Mouse (Mus musculus): ENCODE measurements around the gene Pnldc1. TPM values are rescaled to one million over a fixed set of nuclear protein-coding genes. Genes with fewer than 3 reads are reported as not detected.
"Not testable (repeated sequence)": the region's sequence is repeated elsewhere in the genome, so short reads cannot be mapped to it uniquely, and the experiment has no call there.

Pnldc1 gene
- total RNA-seq, 1 experiment from 2014 or later = 2.6 TPM

DNA sequence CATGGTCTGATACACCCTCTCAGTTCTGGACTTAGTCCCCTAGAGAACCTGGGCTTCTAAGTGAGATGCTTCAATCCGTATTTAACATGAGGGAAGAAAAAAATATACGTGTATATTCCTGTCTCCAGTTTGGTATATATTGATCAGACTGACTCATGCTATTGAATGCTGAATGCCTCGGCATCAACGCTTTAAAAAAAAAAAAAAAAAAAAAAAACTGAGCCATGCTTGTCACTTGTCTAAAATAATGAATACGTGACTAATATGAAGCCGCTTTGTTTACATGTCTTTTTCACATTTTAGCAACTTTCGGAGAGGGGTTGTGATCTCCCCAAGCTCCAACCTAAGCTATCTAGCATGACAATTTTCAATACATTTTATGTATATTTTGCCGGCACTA is 361 bp upstream of the Pnldc1 start:
- no peak for DNase-seq

DNA sequence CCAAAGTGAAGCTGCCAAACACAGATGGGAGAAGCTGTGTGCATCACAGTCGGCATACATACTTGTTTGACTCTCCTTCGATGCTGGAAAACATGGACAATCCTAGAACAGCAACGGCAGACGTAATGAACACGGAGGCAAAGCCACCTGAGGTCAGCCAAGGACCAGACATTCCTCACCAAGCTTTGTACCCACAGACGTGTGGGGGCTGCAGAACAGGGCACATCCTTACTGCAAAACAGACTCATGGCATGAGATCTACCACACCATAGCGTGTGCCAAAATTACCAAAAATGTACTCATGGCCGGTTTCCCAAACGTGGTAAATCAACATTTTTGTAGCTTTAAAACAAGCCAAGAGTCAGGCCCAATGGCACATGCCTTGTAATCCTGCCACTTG is 3.6 kb downstream of the Pnldc1 start:
- no peak for DNase-seq

DNA sequence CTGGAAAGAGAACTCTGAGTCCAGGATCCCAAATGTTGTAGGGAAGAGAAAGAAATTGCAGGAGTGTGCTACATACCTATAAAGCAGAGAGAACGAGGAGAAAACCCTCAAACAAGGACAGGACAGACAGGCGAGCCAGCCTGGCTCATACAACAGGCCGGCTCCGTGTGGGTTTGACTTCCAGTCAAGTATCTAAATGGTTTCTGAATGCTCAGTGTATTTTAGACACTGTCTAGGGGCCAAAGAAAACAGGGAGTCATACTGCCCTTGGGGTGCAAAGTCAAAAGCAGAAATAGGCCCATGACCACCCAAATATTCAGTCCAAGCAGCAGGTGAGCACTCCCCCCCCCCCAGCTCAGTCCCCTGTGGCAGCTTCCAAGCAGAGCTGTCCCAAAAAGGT is 4.2 kb downstream of the Pnldc1 start:
- no peak for DNase-seq

DNA sequence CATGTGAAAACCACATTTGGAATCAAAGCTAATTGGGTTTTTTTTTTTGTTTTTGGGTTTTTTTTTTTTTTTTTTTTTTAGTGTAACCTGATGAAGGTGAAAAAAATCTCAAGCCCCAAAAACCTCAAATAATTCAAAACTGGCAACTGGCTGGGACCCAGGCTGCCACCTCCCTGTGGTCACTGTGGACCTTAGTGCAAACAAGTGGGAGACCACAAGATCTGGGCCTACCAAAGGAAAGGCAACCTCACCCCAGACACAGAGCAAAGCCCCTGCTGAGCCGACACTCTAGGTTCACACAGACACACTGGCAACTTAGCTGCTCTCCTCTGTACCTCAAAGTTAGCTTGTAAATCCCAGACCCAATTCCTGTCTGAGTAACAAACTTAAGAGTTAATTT is 5.7 kb downstream of the Pnldc1 start:
- no peak for DNase-seq

DNA sequence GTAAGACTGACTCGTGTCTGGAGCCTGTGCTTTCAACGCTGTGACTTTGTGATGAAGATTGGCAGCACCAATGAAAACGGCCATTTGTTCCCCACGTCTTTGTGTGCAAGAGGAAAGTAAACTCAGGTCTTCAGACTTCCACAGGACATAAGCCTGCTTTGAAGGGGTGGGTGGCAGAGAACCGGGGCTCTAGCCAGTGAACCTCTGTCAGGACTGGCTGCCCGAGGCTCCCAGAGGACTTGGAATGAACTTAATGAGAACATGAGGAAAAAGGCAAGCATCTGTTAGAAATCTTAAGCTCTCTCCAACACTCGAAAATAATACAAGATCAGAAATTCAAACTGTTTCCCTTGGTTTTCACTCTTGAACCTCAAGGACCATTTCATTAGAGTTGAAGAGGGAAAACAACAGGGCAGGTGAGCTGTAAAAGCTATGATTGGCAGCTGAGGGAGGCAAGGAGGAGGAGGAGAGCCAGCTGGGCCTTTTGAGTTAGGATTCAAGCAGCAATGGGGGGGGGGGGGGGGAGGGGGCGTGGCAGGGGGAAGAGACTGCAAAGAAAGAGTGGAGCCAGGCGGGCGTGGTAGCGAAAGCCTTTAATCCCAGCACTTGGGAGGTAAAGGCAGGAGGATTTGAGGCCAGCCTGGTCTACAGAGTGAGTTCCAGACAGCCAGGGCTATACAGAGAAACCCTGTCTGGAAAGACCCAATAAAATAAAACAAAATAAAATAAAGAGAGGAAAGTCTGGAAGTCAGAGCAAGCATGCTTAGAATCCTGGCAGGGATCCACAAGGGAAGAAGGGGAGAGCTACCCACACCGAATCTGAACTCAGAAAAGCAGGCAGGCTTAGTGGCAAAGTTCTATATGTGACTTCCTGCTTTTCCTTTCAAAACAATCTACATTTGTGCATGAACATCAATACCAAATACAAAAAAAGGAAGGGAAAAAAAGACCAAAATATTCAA is 6.4 kb downstream of the Pnldc1 start:
- DNase-seq = no peak

DNA sequence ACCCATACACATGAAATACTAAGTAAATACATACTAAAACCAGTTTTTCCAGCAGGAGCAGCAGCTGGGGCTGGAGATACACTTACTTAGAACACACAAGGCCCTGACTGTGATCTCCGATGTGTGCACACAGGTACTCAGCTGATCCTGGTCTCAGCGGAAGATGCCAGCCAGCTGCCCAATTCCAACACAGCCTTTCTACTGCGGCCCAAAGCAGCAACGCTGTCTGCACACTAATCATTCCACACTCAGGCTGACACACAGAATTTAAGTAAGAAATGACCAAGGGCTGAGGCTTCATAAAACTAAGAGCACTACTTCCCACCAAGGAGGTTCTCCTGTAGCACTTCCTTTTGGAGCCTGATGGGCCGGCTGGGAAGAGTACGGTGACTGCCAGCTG is 7.7 kb downstream of the Pnldc1 start:
- DNase-seq = no peak

DNA sequence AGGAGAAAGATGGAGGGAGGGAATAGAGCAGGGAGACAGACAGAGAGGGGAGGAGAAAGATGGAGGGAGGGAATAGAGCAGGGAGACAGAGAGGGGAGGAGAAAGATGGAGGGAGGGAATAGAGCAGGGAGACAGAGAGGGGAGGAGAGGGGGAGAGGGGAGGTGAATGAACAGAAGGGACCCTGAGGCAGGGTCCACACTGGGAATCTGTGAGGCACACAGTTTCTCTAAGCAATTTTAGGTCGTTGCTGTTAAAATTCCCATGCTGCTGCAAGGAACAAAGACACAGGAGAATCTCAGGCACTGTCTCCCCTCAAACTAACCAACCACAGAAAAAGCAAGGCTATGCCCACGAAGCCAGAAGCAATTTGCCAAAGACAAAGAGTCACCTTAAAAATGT is 11.4 kb downstream of the Pnldc1 start:
- DNase-seq = not testable (repeated sequence)

DNA sequence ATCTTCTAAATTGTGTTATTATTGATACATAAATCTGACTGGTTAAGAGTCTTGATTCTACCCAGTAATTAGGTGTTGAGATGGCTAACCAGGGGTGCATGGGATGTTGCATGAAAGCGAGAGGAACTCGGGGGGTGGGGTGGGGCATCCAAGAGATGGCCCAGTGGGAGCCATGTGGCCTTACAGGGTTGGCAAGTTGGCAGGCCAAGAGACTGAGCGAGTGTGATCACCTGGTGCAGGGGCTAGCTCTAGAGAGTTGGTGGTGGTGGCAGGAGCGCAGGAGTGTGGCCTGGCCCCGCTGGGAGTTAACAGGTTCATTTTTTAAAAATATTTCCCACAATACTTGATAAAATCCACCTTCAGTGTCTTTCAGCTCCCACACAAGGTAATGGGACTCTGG is 12.4 kb downstream of the Pnldc1 start:
- DNase-seq = no peak

DNA sequence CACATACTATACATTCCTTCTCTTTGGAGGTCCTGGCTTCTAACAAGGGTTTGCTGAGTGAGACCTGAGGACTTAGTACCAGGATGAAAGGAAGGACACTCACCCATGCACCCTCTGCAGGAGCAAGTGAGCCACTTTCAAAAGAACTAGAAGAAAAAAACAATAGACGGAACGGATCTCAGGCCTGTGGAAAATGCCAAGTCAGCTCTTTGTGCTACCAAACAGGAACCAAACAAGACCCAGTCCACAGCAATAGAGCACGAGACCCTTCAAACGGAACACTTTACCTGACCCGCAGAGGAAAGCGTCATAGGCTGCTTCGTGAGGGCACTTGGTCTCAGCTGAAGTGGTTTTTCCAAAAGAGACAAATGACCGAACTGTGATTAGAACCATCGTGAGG is 18.0 kb downstream of the Pnldc1 start:
- no peak for DNase-seq

DNA sequence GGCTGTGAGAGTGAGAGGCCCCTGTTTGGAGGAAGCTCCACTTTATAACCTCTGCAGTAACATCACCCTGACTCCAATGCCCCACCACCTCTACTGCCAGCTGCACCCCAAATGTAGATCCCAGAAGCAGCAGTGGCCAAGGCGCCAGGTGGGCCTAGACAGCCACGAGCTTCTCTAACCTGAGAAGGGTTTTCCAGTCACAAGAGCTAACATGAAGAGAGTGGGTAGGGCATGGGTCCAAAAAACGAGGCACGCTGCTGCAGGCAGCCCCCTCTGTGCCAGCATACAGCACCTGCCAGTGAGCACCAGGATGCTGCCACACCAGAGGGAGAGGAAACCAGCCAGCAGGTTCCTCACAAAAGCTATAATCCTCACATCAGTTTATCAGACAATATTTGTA is 19.0 kb downstream of the Pnldc1 start:
- DNase-seq = no peak

DNA sequence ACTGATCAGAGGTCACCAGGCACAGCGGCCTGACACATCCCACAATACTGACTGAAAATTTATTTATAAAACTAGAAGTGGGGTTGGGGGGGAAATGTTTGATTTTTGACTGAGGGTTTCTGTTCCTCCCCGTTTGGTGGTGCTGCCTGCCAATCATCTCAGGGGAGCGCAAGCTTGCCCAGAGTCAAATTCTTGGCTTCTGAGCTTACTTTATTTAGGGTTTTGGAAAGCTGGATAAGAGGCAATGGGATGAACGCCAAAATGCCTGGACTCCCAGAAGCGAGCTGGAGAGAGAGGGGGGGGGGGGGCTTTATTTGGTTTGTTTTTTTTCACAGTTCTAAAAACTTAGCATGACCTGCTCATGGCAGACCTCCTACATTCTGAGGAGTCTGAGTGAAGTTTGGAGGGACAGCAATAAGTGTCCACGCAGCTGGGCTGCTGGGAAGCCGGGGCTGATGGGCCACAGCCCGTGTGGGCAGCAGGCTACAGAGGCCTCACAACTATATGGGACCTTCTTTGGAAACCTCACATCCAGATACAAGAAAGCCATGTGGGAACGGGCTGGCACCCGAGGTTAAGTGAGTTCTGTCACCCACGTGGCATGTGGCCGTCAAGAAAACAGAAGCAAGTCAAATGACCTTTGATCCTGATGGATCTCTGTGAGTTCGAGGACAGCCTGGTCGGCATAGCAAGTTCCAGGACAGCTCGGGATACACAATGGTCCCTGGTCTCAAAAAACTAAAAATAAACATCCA is 22.8 kb downstream of the Pnldc1 start:
- DNase-seq = peak; percentile 17

DNA sequence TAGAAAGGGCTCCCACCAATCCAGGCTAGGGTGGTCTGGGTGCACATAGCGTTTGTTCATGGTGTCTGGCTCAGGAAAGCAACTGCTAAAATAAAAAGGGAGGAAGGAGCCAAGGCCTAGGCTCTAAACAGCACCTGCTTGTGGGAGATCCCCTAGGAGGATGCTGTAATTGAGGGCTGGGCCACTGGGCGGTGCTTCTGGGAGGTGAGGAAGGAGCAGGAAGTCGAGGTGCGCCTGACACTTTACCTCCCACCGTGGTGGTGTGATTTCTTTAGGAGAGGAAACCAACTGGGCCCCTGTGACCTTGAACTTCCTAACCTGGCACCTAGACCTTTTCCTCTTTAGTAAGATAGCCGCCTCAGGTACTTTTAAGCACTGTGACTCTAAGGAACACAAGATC is 23.4 kb downstream of the Pnldc1 start:
- DNase-seq = no peak

DNA sequence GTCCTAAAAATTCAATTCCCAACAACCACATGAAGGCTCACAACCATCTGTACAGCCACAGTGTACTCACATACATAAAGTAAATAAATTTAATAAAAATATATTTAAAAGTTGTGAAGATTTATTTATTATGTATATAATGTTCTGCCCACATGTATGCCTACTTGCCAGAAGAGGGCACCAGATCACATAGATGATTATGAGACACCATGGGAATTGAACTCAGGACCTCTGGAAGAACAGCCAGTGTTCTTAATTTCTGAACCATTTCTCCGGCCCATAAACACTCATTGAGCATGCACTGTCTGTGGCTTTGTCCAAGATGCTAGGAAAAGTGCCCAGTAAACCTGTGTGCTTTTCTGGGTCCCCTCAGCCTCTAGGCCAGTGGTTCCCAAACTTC is 28.8 kb downstream of the Pnldc1 start:
- no peak for DNase-seq

DNA sequence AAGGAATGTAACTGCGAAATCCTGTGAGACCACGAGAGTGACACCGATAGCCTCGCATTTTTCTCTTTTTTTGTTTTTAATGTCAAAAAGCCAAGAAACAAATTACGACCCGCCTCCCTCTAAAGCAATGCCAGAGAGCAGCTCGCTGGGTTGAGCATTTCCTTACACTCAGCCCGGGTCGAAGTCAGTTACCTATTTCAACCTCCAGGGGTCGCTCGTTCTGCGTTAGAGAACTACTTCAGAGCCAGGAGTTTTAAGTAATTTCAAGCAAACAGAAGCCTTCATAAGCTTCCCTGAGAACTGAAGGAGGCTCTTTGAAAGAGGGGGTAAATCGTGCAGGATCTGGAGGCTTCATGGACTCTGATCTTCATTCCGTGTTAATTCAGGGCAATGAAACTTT is 29.9 kb downstream of the Pnldc1 start:
- DNase-seq = peak; percentile 86

DNA sequence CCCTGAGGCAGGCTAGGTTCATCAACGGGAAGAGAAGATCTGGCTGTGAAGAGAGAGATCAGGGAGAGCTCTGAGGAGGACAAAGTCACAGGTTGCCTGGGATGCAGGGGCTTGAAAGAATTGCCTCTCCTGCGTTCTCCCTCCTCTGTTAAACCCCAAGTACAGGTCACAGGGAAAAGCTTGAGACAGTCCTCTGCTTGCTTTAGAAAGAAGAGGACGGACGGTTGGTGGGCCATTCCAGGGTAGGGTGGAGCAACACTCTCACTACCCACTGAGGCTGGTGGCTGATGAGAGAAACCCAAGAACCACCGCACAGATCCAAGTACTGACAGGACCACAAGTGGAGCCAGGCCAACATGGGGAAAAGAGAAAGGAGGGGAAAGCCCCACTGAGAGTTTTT is 34.3 kb downstream of the Pnldc1 start, which contains the start of gene Mrgprh:
Gene Mrgprh, plus strand, starts transcription at position 301 of the 400 bp plus-strand sequence.
- no peak for DNase-seq

DNA sequence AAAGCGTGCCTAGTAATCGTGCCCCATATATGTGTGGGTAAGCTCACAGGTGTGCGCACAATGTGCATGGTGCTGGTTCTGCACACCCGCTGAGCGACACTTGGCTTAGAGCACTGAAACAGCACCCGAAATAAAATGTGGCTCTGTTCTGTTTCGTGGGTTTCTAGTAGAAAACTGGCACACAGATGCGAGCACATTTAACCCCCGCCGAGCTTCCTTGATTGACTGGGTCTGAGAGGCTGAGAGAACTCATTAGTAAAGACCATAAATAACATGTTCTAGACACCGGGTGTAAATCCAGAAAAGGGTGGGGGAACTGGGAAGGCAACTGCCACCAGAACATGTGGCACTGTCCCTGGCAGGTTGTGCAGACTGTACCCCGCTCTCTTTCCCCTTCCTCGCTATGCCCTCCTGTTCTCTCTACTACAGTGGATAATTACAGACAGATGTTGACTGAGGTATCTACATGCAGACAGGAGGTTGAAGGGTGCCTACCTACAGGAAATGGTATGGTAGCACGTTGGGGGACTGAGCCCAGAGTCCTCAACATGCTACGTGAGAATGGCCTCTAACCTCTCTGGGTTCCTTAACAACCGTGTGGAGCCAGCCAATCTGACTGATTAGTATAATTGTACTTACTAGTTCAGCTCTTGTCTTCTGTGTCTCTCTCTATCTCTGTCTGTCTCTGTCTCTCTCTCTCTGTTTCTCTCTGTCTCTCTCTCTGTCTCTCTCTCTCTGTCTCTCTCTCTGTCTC is 37.6 kb downstream of the Pnldc1 start:
- no peak for DNase-seq

DNA sequence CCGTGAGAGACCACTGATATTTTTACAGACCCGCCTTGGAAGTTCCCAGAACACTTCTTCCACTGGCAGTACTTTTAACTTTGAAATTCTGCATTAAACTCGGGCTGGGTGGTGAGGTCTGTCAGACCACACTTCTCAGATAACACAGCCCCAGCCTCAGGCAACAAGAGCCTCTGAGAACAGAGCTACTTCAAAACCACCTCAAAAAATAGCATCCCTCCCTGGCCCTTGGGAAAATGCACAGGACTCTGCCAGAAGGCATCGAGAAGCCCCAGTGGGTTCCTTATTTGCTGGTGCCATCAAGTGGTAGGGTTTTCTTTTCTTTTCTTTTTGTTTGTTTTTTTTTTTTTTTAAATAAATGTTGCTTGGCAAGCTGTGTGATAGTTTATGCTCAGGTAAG is 41.4 kb downstream of the Pnldc1 start:
- DNase-seq = no peak

DNA sequence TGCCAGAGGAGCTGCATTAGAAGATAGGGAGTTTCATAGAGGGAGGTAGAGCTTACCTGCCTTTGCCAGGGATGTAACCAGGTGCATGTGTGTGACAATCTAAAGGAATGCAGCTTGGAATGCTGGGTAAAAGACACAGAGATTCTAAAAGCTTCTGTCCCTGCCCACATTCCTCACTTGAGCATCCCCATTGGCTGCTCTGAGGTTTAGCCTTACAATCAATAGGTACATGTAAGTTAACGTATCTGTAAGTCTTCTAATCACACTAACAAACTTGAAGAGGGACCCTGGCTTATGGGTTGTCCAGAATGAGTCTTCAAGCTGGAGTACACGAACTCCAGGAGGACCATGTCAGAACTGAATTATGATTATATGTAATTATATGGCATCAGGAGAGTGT is 42.0 kb downstream of the Pnldc1 start, which contains the start of gene Mas1:
Gene Mas1, minus strand, starts transcription at position 101 of the 400 bp plus-strand sequence.
- DNase-seq = no peak

DNA sequence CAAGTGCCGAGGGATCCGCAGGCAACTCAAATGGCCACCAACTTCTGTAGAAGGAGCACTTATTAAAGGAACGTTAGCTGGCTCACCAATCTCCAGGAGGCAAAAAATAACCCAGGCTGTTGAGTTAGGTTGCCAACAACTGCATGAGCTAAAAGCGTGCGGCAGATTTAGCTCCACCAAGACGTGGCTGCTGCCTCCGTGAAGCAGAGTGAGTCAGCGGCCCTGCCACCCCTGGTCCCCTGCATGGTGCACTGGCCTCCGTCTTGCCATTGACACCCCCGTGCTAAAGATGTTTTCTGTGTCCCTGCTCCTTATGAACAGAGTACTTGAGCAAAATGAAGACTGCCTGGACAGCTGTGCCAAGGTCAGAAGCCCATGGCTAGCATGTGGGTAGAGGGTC is 43.2 kb downstream of the Pnldc1 start:
- DNase-seq = no peak

DNA sequence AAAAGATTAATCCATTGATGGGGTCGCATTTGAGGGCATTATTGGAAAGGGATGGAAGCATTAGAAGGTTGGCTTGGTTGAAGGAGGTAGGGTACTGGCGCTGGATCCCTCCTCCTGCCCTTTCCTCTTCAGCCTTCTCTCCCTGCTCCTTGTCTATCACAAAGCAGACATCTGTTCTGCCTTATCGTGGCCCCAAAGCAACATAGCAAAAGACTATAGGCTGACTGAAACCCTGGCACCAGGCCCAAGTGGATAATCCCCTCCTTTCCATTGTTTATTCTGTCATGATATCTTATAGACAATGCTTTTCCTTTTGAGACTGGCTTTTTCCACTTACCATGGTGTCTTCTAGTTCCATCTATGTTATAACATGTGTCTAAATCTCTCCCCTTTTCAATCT is 44.6 kb downstream of the Pnldc1 start:
- no peak for DNase-seq

DNA sequence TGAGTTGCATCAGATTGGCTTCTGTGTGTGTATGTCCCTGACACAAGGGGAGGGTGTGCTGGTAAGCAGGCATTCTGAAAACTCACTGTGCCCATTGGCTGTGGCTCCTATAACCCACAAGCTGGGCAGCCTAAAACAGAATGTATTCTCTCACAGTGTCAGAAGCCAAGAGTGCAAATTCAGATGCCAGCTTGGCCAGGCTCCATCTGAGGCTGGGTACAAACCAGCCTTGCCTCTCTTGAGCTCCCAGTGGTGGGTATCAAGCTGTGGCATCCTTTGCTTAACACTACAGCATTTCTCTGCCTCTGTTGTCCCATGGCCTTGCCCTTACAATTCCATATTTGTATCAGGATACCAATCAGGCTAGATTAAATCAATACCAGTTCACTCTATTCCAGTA is 45.9 kb downstream of the Pnldc1 start:
- no peak for DNase-seq

DNA sequence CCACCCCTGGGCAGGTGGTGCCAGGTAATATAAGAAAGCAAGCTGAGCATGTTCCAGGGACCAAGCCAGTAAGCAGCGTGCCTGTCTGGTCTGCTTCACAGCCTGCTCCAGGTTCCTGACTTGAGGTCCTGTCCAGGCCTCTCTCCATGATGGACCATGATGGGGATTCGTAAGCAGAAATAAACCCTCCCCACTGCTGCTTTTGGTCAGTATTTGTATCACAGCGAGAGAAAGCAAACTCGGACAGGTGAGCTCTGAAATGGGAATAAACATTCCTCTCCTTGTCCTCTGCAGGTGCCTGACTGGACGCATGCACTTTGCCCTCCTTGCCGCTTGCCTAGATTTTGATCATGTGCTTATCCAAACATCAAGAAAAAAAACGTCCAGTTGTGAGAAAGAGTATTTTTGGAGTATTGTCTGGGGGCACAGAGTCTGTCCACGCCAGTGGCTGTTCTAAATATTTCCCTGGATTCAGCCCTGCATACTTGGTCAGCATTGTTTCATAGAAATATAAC is 51.0 kb downstream of the Pnldc1 start:
- DNase-seq = no peak
